Mouse (Mus musculus) lung, embryonic 16.5 days (tissue): ENCODE results near the gene Slc23a3. TPM values are rescaled to one million over a fixed set of nuclear protein-coding genes. Genes with fewer than 3 reads are reported as not detected.

Experiments
- ATAC-seq: fragments of 200-750 bp; cut with Nextera tagmentation; 2 replicates; pipeline ENCODE4 v1.8.0; 2017; ENCODE audit warnings: low read depth, mild to moderate bottlenecking, moderate library complexity
- H3K27ac ChIP-seq: fragments of 300-500 bp; sonication (generic); 2 replicates; pipeline ENCODE4 v1.5.1; 2014; ENCODE audit warnings: mild to moderate bottlenecking, control low read depth, low read length
- H3K27me3 ChIP-seq: fragments of 300-500 bp; sonication (generic); 2 replicates; pipeline ENCODE4 v1.6.1; 2014; ENCODE audit warnings: low read depth, low read length, mixed read lengths; ENCODE audit not compliant: control insufficient read depth, insufficient read depth
- H3K36me3 ChIP-seq: fragments of 300-500 bp; sonication (generic); 2 replicates; pipeline ENCODE4 v1.6.1; 2014; ENCODE audit warnings: low read length; ENCODE audit not compliant: control insufficient read depth, insufficient read depth
- H3K4me1 ChIP-seq: fragments of 300-500 bp; sonication (generic); replicated peaks from 2 replicates; pipeline ENCODE4 v1.6.1; 2014; ENCODE audit warnings: low read length, mixed read lengths; ENCODE audit not compliant: control insufficient read depth, insufficient read depth
- H3K4me2 ChIP-seq: fragments of 300-500 bp; sonication (generic); 2 replicates; pipeline ENCODE4 v1.6.1; 2014; ENCODE audit warnings: low read depth, low read length, control low read depth
- H3K4me3 ChIP-seq: fragments of 300-500 bp; sonication (generic); 2 replicates; pipeline ENCODE4 v1.5.1; 2014; ENCODE audit warnings: mild to moderate bottlenecking, low read length, control low read depth
- H3K9ac ChIP-seq: fragments of 300-500 bp; sonication (generic); 2 replicates; pipeline ENCODE4 v1.6.1; 2014; ENCODE audit warnings: low read length, control low read depth
- H3K9me3 ChIP-seq: fragments of 300-500 bp; sonication (generic); 2 replicates; pipeline ENCODE4 v1.6.1; 2016; ENCODE audit warnings: low read length; ENCODE audit not compliant: control insufficient read depth
- WGBS: fragments of 180-500 bp; shearing (Covaris S2); extraction: QIAGEN DNeasy Blood & Tissue Kit; methylation state at CpG from one replicate; pipeline ENCODE4 v1.1.7; 2014; 5-methylcytosine and 5-hydroxymethylcytosine counted together
- polyA plus RNA-seq: library from polyadenylated mRNA; unstranded; fragments of >200 nt; fragmentation: Nextera tagmentation; extraction: Ambion mirVana; gene quantifications from 2 replicates; pipeline ENCODE4 v1.2.1, GENCODE M21; 2015

Gene Slc23a3
- polyA plus RNA-seq, 1 experiment from 2014 or later = 0.33 TPM

DNA sequence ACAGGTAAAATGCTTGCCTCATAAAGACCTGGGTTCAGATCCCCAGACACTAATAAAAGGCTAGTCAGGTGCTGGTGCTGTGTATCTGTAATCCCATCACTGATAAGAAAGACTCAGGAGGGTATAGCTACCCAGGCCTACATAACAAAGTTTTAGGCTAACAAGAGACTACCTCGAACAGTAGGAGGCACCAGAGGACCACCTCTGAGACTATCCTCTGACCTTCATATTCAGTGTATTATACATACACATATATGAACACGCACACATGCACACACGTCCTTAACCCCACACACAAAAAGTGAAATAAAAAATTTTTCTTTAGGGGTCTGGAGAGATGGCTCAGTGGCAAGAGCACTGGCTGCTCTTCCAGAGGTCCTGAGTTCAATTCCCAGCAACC, 11.5 kb downstream of the Slc23a3 start:
- H3K9me3 ChIP-seq = no peaks in the 10 kb centered on the region
- no peak overlapping the region for H3K9ac ChIP-seq
- H3K27ac ChIP-seq = no peak overlapping the region
- H3K4me1 ChIP-seq = peaks cover 5% of the 10 kb centered on the region
- no peak for ATAC-seq
- no peak overlapping the region for H3K4me2 ChIP-seq
- 68% methylated on average over 3 of the region's 3 CpGs for WGBS
- H3K27me3 ChIP-seq = no peaks in the 10 kb centered on the region
- H3K36me3 ChIP-seq = no peaks in the 10 kb centered on the region
- H3K4me3 ChIP-seq = no peak overlapping the region

Other genes starting within 250 kb of the Slc23a3 start
- not detected in 2 replicates for gene Fev, start 248.5 kb downstream of the Slc23a3 start, polyA plus RNA-seq
- gene Cryba2, start 240.7 kb downstream of the Slc23a3 start, polyA plus RNA-seq = not detected in 2 replicates
- 2.7 and 2.9 TPM in 2 replicates for gene Cfap65, start 198.3 kb downstream of the Slc23a3 start, polyA plus RNA-seq
- 0.18 and 0.21 TPM in 2 replicates for gene Ihh, start 182.2 kb downstream of the Slc23a3 start, polyA plus RNA-seq
- gene Nhej1, start 8.7 kb downstream of the Slc23a3 start, polyA plus RNA-seq = 10.4 and 10.5 TPM in 2 replicates
- gene Cnppd1, start 8.8 kb upstream of the Slc23a3 start, polyA plus RNA-seq = 44.8 and 50.1 TPM in 2 replicates
- 44.5 and 46.9 TPM in 2 replicates for gene Retreg2, start 8.9 kb upstream of the Slc23a3 start, polyA plus RNA-seq
- 42.9 and 46.1 TPM in 2 replicates for gene Zfand2b, start 34.8 kb upstream of the Slc23a3 start, polyA plus RNA-seq
- gene Abcb6, start 46.5 kb upstream of the Slc23a3 start, polyA plus RNA-seq = 16.3 and 18.8 TPM in 2 replicates
- gene Ankzf1, start 58.3 kb upstream of the Slc23a3 start, polyA plus RNA-seq = 23.4 and 24.6 TPM in 2 replicates
- 26.4 and 29.1 TPM in 2 replicates for gene Atg9a, start 58.3 kb upstream of the Slc23a3 start, polyA plus RNA-seq
- 19.6 and 21.6 TPM in 2 replicates for gene Glb1l, start 76.9 kb upstream of the Slc23a3 start, polyA plus RNA-seq
- gene Stk16, start 76.9 kb upstream of the Slc23a3 start, polyA plus RNA-seq = 122 and 127 TPM in 2 replicates
- gene Tuba4a, start 86.0 kb upstream of the Slc23a3 start, polyA plus RNA-seq = 51.5 and 58.8 TPM in 2 replicates
- not detected in 2 replicates for gene A630095N17Rik, start 98.2 kb upstream of the Slc23a3 start, polyA plus RNA-seq
- gene Dnajb2, start 102.5 kb upstream of the Slc23a3 start, polyA plus RNA-seq = 27.6 and 32.7 TPM in 2 replicates
- gene Ptprn, start 130.6 kb upstream of the Slc23a3 start, polyA plus RNA-seq = 0.63 and 0.78 TPM in 2 replicates
- 1.6 and 2.1 TPM in 2 replicates for gene Resp18, start 144.5 kb upstream of the Slc23a3 start, polyA plus RNA-seq
- gene Dnpep, start 184.1 kb upstream of the Slc23a3 start, polyA plus RNA-seq = 118 and 122 TPM in 2 replicates
- gene Des, start 226.4 kb upstream of the Slc23a3 start, polyA plus RNA-seq = 57.1 and 64.0 TPM in 2 replicates
- 38.5 and 38.9 TPM in 2 replicates for gene Speg, start 241.4 kb upstream of the Slc23a3 start, polyA plus RNA-seq